Mouse (Mus musculus): ENCODE results near the gene Ttll11.

Gene Ttll11

GRCm38 (mm10) chr2:35852971-35853370 lies 126.7 kb downstream of the Ttll11 start:
- DNase-seq (ENCODE audit: low read depth, low spot score): no peak

GRCm38 (mm10) chr2:35852164-35852509 lies 127.6 kb downstream of the Ttll11 start:
- no peak for DNase-seq (ENCODE audit: low read depth, low spot score)

GRCm38 (mm10) chr2:35851420-35852163 lies 128.1 kb downstream of the Ttll11 start:
- DNase-seq (ENCODE audit: low read depth, low spot score): no peak

GRCm38 (mm10) chr2:35849632-35850230 lies 130.0 kb downstream of the Ttll11 start:
- no peak for DNase-seq (ENCODE audit: low read depth, low spot score)

GRCm38 (mm10) chr2:35845611-35846504 lies 133.9 kb downstream of the Ttll11 start:
- no peak for DNase-seq (ENCODE audit: low read depth, low spot score)

- DNase-seq (ENCODE audit: low read depth, low spot score): no peak
These were observed 135.6 kb downstream of the Ttll11 start for GRCm38 (mm10) chr2:35843896-35844690.

GRCm38 (mm10) chr2:35842780-35843474 lies 136.8 kb downstream of the Ttll11 start:
- DNase-seq (ENCODE audit: low read depth, low spot score): no peak

- no peak for DNase-seq (ENCODE audit: low read depth, low spot score)
These were observed 137.8 kb downstream of the Ttll11 start for GRCm38 (mm10) chr2:35841841-35842420.

GRCm38 (mm10) chr2:35840956-35841816 lies 138.5 kb downstream of the Ttll11 start:
- DNase-seq (ENCODE audit: low read depth, low spot score): no peak

GRCm38 (mm10) chr2:35838751-35839479 lies 140.8 kb downstream of the Ttll11 start:
- no peak for DNase-seq (ENCODE audit: low read depth, low spot score)

GRCm38 (mm10) chr2:35834198-35834913 lies 145.4 kb downstream of the Ttll11 start:
- DNase-seq (ENCODE audit: low read depth, low spot score): no peak

GRCm38 (mm10) chr2:35833546-35833945 lies 146.2 kb downstream of the Ttll11 start:
- DNase-seq (ENCODE audit: low read depth, low spot score): no peak

GRCm38 (mm10) chr2:35832742-35833425 lies 146.8 kb downstream of the Ttll11 start:
- DNase-seq (ENCODE audit: low read depth, low spot score): no peak

GRCm38 (mm10) chr2:35831904-35832581 lies 147.7 kb downstream of the Ttll11 start:
- no peak for DNase-seq (ENCODE audit: low read depth, low spot score)

GRCm38 (mm10) chr2:35830966-35831903 lies 148.5 kb downstream of the Ttll11 start:
- DNase-seq (ENCODE audit: low read depth, low spot score): no peak

GRCm38 (mm10) chr2:35829136-35829535 lies 150.6 kb downstream of the Ttll11 start:
- no peak for DNase-seq (ENCODE audit: low read depth, low spot score)
